Mouse (Mus musculus) embryonic facial prominence, embryonic 12.5 days (tissue): ENCODE results near the gene 1700011L22Rik. TPM values are rescaled to one million over a fixed set of nuclear protein-coding genes. Genes with fewer than 3 reads are reported as not detected.

Experiments used
- ATAC-seq: fragments of 200-750 bp; cut with Nextera tagmentation; 2 replicates; pipeline ENCODE4 v1.8.0; 2017; ENCODE audit not compliant: insufficient number of reproducible peaks, insufficient read depth, low FRiP score, low TSS enrichment
- H3K27ac ChIP-seq: fragments of 300-500 bp; sonication (generic); 2 replicates; pipeline ENCODE4 v1.5.1; 2016; ENCODE audit warnings: mild to moderate bottlenecking
- H3K27me3 ChIP-seq: fragments of 300-500 bp; sonication (generic); 2 replicates; pipeline ENCODE4 v1.6.1; 2016; ENCODE audit warnings: mild to moderate bottlenecking, moderate library complexity
- H3K36me3 ChIP-seq: fragments of 300-500 bp; sonication (generic); 2 replicates; pipeline ENCODE4 v1.6.1; 2016; ENCODE audit warnings: mild to moderate bottlenecking
- H3K4me1 ChIP-seq: fragments of 300-500 bp; sonication (generic); 2 replicates; pipeline ENCODE4 v1.6.1; 2016
- H3K4me2 ChIP-seq: fragments of 300-500 bp; sonication (generic); replicated peaks from 2 replicates; pipeline ENCODE4 v1.6.1; 2016; ENCODE audit warnings: mild to moderate bottlenecking, moderate library complexity
- H3K4me3 ChIP-seq: fragments of 300-500 bp; sonication (generic); 2 replicates; pipeline ENCODE4 v1.5.1; 2016; ENCODE audit warnings: mild to moderate bottlenecking
- H3K9ac ChIP-seq: fragments of 300-500 bp; sonication (generic); 2 replicates; pipeline ENCODE4 v1.6.1; 2016; ENCODE audit warnings: mild to moderate bottlenecking, moderate library complexity
- H3K9me3 ChIP-seq: fragments of 300-500 bp; sonication (generic); 2 replicates; pipeline ENCODE4 v1.6.1; 2016; ENCODE audit warnings: mild to moderate bottlenecking, moderate library complexity
- WGBS: fragments of 180-500 bp; shearing (Covaris S2); methylation state at CpG from one replicate; pipeline ENCODE4 v1.1.7; 2016; 5-methylcytosine and 5-hydroxymethylcytosine counted together
- polyA plus RNA-seq: library from polyadenylated mRNA; unstranded; fragments of >200 nt; fragmentation: Nextera tagmentation; extraction: Ambion mirVana; gene quantifications from 2 replicates; pipeline ENCODE4 v1.2.1, GENCODE M21; 2016

The 1700011L22Rik gene
- polyA plus RNA-seq, 1 experiment from 2014 or later, result not detected

DNA sequence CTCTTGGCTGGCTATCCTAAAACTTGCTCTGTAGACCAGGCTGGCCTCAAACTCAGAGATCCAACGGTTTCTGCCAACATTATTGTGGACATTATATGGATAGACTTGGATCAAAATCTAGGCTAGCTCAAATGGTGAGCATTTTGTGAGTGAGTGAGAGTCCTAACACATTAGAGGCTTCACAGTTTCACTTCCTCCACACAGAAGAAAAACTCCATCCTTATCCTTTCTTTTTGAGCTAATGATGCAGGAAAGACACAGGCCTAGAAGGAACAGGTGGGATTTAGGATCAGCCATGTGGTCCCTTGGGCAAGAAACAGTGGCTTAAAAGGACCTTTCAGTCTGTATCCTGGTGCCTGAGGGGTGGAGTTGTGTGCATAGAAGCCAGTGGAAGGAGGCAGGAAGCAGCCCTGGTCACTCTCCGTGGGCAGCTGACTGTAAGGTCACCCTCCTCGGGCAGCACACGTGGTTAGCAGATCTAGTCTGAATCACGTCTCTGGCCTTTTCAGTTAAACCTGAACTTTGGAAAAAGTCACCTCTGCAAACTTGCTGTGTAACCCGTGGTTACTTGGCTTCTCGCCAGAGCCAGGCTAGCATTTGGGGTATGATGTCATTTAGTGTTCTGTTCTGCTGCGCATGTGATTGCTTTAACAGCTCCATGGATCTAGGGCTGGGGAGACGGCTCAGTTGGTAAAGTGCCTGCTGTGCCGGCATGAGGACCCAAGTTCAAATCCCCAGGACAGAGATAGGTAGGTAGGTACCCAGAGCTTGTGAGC is 85.6 kb downstream of the 1700011L22Rik start:
- H3K36me3 ChIP-seq, result peaks cover 10% of the 10 kb centered on the region
- no peaks in the 10 kb centered on the region for H3K27me3 ChIP-seq
- H3K4me1 ChIP-seq, result peaks cover 24% of the 10 kb centered on the region
- no peaks in the 10 kb centered on the region for H3K9me3 ChIP-seq
- H3K27ac ChIP-seq, result 0 out of 2 replicates have a peak overlapping the region, but pooled peaks have one; percentile 36
- 52% methylated on average over 10 of the region's 10 CpGs for WGBS
- H3K4me2 ChIP-seq, result no peak overlapping the region
- H3K4me3 ChIP-seq, result no peak overlapping the region
- no peak overlapping the region for H3K9ac ChIP-seq
- ATAC-seq, result 0 out of 2 replicates have a peak, but pooled peaks have one; percentile 44

GRCm38 (mm10) chr8:79161172-79161778 is 87.1 kb downstream of the 1700011L22Rik start:
- Histone ChIP-seq H3K9me3 (no peaks in the 10 kb centered on the region), H3K36me3 (peaks cover 10% of the 10 kb centered on the region)

More at GRCm38 (mm10) chr8:79161172-79161778, 87.1 kb downstream of the 1700011L22Rik start:
- H3K27ac ChIP-seq, result no peak overlapping the region
- no peak overlapping the region for H3K4me2 ChIP-seq
- no peak overlapping the region for H3K9ac ChIP-seq
- H3K4me1 ChIP-seq, result peaks cover 27% of the 10 kb centered on the region
- H3K27me3 ChIP-seq, result no peaks in the 10 kb centered on the region
- H3K4me3 ChIP-seq, result no peak overlapping the region
- no peak for ATAC-seq
- whole genome bisulfite sequencing, result 86% methylated on average over 4 of the region's 4 CpGs

Other genes with a start within 250 kb of the 1700011L22Rik start
- 13.8 and 15.0 TPM in 2 replicates for gene Zfp827, start 220.1 kb downstream of the 1700011L22Rik start, polyA plus RNA-seq
- 17.8 and 19.1 TPM in 2 replicates for gene Mmaa, start 46.4 kb upstream of the 1700011L22Rik start, polyA plus RNA-seq
- gene Smad1, start 150.9 kb upstream of the 1700011L22Rik start, polyA plus RNA-seq, result 57.5 and 64.8 TPM in 2 replicates